Mouse (Mus musculus): ENCODE results near the gene Cdca7.

Cdca7 gene

GRCm38 (mm10) chr2:72493039-72493438 lies 17.1 kb downstream of the Cdca7 start:
- in situ Hi-C loops (cut with MseI, MboI), result no loop called here

GRCm38 (mm10) chr2:72499074-72499721 lies 23.2 kb downstream of the Cdca7 start:
- in situ Hi-C loops (cut with MseI, MboI), result no loop called here

- in situ Hi-C loops (cut with MseI, MboI), result loop anchor here in 1 of 2 experiments (25.0 kb wide), 1 partner anchor 412 kb away; no protein-coding TSS in a partner anchor
These were observed 23.9 kb downstream of the Cdca7 start for GRCm38 (mm10) chr2:72499782-72500411.

- in situ Hi-C loops (cut with MseI, MboI), result loop anchor here in 1 of 2 experiments (25.0 kb wide), 1 partner anchor 410 kb away; no protein-coding TSS in a partner anchor
These were observed 26.3 kb downstream of the Cdca7 start for GRCm38 (mm10) chr2:72502041-72502813.

- in situ Hi-C loops (cut with MseI, MboI), result loop anchor here in 1 of 2 experiments (25.0 kb wide), 1 partner anchor 409 kb away; no protein-coding TSS in a partner anchor
These were observed 27.7 kb downstream of the Cdca7 start for GRCm38 (mm10) chr2:72503646-72504045.

GRCm38 (mm10) chr2:72507855-72508635 lies 32.1 kb downstream of the Cdca7 start:
- in situ Hi-C loops (cut with MseI, MboI), result loop anchor here in 1 of 2 experiments (25.0 kb wide), 1 partner anchor 404 kb away; no protein-coding TSS in a partner anchor

- in situ Hi-C loops (cut with MseI, MboI), result loop anchor here in 1 of 2 experiments (25.0 kb wide), 1 partner anchor 403 kb away; no protein-coding TSS in a partner anchor
These were observed 32.9 kb downstream of the Cdca7 start for GRCm38 (mm10) chr2:72508891-72509290.

- in situ Hi-C loops (cut with MseI, MboI), result loop anchor here in 1 of 2 experiments (25.0 kb wide), 1 partner anchor 397 kb away; no protein-coding TSS in a partner anchor
These were observed 39.6 kb downstream of the Cdca7 start for GRCm38 (mm10) chr2:72515526-72515925.

GRCm38 (mm10) chr2:72515971-72516719 lies 40.2 kb downstream of the Cdca7 start:
- in situ Hi-C loops (cut with MseI, MboI), result loop anchor here in 1 of 2 experiments (25.0 kb wide), 1 partner anchor 396 kb away; no protein-coding TSS in a partner anchor

- in situ Hi-C loops (cut with MseI, MboI), result loop anchor here in 1 of 2 experiments (25.0 kb wide), 1 partner anchor 396 kb away; no protein-coding TSS in a partner anchor
These were observed 40.7 kb downstream of the Cdca7 start for GRCm38 (mm10) chr2:72516720-72517089.

- in situ Hi-C loops (cut with MseI, MboI), result loop anchor here in 1 of 2 experiments (25.0 kb wide), 1 partner anchor 388 kb away; no protein-coding TSS in a partner anchor
These were observed 48.1 kb downstream of the Cdca7 start for GRCm38 (mm10) chr2:72524022-72524421.

- in situ Hi-C loops (cut with MseI, MboI), result no loop called here
These were observed 49.6 kb downstream of the Cdca7 start for GRCm38 (mm10) chr2:72525556-72525955.

- in situ Hi-C loops (cut with MseI, MboI), result no loop called here
These were observed 53.0 kb downstream of the Cdca7 start for GRCm38 (mm10) chr2:72529026-72529357.

- in situ Hi-C loops (cut with MseI, MboI), result no loop called here
These were observed 53.7 kb downstream of the Cdca7 start for GRCm38 (mm10) chr2:72529358-72530319.

- in situ Hi-C loops (cut with MseI, MboI), result no loop called here
These were observed 59.9 kb downstream of the Cdca7 start for GRCm38 (mm10) chr2:72535889-72536288.
